Mouse (Mus musculus): ENCODE data around the gene Sh3bp2. TPM values are rescaled to one million over a fixed set of nuclear protein-coding genes. Genes with fewer than 3 reads are reported as not detected.

The Sh3bp2 gene
- 7.3 and 8.7 TPM in 2 replicates for polyA plus RNA-seq (2016; fragmentation: Nextera tagmentation; extraction: Ambion mirVana)

DNA sequence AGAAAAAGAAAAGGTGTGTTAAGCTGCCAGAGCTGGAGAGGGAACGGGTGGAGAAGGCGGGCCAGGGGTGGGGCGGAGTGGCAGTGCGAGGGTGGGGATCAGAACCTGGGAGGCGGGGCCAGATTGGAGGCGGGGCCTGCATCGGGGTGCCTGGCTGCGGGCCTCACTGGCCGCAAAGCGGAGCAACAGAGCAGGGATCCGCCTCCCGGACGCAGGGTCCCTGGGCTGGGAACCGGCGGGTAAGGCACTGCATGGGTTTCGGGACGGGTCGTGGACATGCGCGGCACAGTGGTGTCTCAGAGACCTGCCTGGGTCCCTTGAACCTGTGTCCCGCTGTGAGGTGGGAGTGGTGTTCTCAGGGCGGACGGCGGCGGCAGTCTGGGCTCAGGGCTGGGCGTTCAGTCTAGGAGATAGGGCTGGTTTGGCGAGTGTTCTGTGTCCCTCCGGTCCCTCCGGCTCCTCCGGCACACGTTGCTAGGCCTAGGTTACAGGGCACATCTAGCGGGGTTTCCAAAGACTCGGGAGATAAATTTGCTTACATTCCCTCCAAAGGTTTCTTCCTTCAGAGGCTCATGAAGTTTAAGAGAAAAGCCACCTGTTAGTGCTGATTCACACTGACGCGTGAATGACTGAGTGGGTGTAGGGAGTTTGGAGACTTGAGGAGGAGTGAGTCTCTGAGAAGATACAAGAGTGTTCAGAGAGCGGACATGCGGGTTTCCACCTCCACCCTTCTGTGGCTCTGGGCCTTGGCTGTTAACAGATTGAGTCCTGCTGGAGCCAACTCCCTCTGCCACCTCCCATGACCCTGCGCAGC lies at the start of gene Sh3bp2:
TSS of gene Sh3bp2 (plus strand) at position 176 of the 814 bp plus-strand sequence.
- DNase-seq (ENCODE audit: low spot score): peak; percentile 93
- WGBS: 2% methylated on average over 38 of the region's 38 CpGs
- Histone ChIP-seq H3K4me1 (peaks cover 12% of the 10 kb centered on the region), H3K4me3 (peak within 1 kb of the TSS; percentile 61), H3K36me3 (replicated peaks) (no peaks in the 10 kb centered on the region), H3K9me3 (no peaks in the 10 kb centered on the region), H3K27me3 (replicated peaks; ENCODE audit: low read depth, poor library complexity, severe bottlenecking) (peaks cover 28% of the 10 kb centered on the region), H3K27ac (replicated peaks) (peak within 1 kb of the TSS; percentile 27)

GRCm38 (mm10) chr5:34480926-34481325 lies 44.7 kb upstream of the Sh3bp2 start:
- Histone ChIP-seq H3K4me1 (no peaks in the 10 kb centered on the region), H3K4me3 (no peak overlapping the region), H3K27me3 (replicated peaks; ENCODE audit: low read depth, poor library complexity, severe bottlenecking) (no peaks in the 10 kb centered on the region), H3K27ac (replicated peaks) (no peak overlapping the region), H3K36me3 (replicated peaks) (peaks cover 98% of the 10 kb centered on the region), H3K9me3 (no peaks in the 10 kb centered on the region)
- WGBS: 82% methylated on average over 3 of the region's 3 CpGs
- no peak for DNase-seq (ENCODE audit: low spot score)

DNA sequence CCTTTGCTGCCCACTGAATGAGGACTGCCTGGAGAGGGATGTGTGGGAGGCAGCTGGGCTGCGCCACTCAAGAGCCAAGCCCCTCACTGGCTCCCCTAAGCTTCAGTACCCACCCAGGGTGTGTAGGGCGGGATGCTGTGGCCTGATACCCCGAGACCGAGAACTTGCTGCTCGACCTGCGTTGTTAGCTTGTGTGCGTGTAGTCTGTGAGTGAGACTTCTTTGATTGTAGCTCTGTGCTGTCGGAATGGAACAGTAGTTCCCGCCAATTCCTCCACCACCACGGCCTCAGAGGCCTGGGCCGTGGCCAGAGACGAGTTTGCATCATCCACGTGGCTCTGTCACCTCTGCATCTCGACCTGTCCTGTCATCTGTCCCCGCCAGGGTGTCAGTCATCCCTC lies 39.9 kb upstream of the Sh3bp2 start:
- Histone ChIP-seq H3K9me3 (no peaks in the 10 kb centered on the region), H3K27me3 (replicated peaks; ENCODE audit: low read depth, poor library complexity, severe bottlenecking) (no peaks in the 10 kb centered on the region), H3K36me3 (replicated peaks) (peaks cover 70% of the 10 kb centered on the region), H3K4me1 (no peaks in the 10 kb centered on the region), H3K27ac (replicated peaks) (no peak overlapping the region), H3K4me3 (no peak overlapping the region)
- 94% methylated on average over 15 of the region's 15 CpGs for WGBS
- no peak for DNase-seq (ENCODE audit: low spot score)

GRCm38 (mm10) chr5:34487320-34488090 lies 38.1 kb upstream of the Sh3bp2 start:
- H3K36me3 ChIP-seq (replicated peaks): peaks cover 53% of the 10 kb centered on the region
- no peak overlapping the region for H3K27ac ChIP-seq (replicated peaks)
- H3K4me3 ChIP-seq: no peak overlapping the region
- DNase-seq (ENCODE audit: low spot score): no peak
- no peaks in the 10 kb centered on the region for H3K4me1 ChIP-seq
- 81% methylated on average over 6 of the region's 6 CpGs for whole genome bisulfite sequencing
- no peaks in the 10 kb centered on the region for H3K9me3 ChIP-seq
- no peaks in the 10 kb centered on the region for H3K27me3 ChIP-seq (replicated peaks; ENCODE audit: low read depth, poor library complexity, severe bottlenecking)

DNA sequence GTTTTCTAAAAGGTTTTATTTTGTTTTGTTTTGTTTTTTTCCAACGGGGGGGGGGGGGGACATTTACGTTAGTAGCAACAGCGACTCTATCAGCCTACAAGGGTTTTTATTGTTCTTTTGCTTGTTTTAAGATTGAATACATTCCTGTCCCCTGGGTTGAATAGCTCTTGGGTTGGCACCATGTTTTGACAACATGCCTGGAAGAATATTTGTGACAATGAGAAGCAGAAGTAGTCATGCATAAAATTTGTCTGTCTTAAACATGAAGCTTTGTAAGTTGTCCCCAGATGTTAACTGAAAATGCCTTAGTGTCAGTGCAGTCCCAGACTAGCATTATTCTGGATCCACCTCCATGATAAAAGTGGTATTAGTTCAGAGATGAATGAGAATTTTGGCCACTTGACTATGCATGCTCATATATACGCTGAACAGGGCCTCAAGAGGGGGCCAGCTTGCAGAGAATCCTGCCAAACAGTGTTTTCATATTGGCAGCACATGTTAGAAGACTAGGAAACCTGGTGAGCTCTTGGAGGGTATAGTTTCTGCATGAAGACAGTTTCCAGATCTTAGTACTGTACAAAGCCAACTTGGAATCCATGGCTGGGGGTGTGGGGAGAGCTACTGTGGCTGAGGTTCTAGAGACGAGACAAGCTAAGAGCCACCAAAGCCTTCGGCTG lies 36.8 kb upstream of the Sh3bp2 start:
- no peak overlapping the region for H3K4me3 ChIP-seq
- H3K27ac ChIP-seq (replicated peaks): no peak overlapping the region
- no peak for DNase-seq (ENCODE audit: low spot score)
- H3K9me3 ChIP-seq: no peaks in the 10 kb centered on the region
- no peaks in the 10 kb centered on the region for H3K4me1 ChIP-seq
- peaks cover 40% of the 10 kb centered on the region for H3K36me3 ChIP-seq (replicated peaks)
- no peaks in the 10 kb centered on the region for H3K27me3 ChIP-seq (replicated peaks; ENCODE audit: low read depth, poor library complexity, severe bottlenecking)
- WGBS: 89% methylated on average over 6 of the region's 6 CpGs

DNA sequence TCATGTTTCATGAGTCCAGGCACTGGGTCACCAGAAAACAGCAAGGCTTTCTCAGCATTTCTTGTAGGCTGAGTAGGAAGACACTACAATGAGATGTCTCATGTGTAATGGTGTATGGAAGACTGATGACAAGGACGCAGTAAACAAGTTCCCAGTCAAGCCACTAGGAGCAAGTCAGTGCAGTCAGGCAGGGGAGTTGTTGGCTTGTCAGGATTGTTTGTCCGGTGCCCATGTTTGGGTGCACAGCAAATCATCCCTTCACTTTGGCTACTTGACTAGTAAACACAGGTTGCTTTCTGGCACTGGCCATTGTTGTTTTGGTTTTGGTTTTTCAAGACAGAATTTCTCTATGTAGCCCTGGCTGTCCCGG lies 36.2 kb upstream of the Sh3bp2 start:
- Histone ChIP-seq H3K4me1 (no peaks in the 10 kb centered on the region), H3K4me3 (no peak overlapping the region), H3K9me3 (no peaks in the 10 kb centered on the region), H3K36me3 (replicated peaks) (peaks cover 35% of the 10 kb centered on the region), H3K27ac (replicated peaks) (no peak overlapping the region), H3K27me3 (replicated peaks; ENCODE audit: low read depth, poor library complexity, severe bottlenecking) (no peaks in the 10 kb centered on the region)
- DNase-seq (ENCODE audit: low spot score): no peak
- WGBS: 89% methylated on average over 3 of the region's 3 CpGs

DNA sequence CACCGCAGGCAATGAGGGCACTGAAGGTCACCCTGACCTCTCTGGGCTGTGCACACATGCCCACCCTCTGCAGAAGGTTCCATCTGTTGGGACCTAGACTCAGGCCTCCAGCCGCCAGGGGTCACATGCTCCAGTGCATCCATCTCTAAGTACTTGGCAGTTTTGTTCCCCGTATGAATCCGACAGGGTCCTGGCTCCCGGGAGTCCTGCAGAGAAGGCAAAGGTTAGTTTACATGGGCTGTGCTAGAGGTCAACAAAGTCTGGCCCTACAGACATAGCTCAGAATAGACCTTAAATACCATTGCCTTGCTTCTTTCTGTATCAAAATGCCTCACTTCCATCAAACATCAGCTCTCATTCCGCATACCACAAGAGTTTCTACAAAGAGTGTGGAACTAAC lies 28.9 kb upstream of the Sh3bp2 start:
- no peaks in the 10 kb centered on the region for H3K9me3 ChIP-seq
- peaks cover 4% of the 10 kb centered on the region; the same call in 1 of the 2 replicates for H3K4me1 ChIP-seq
- no peaks in the 10 kb centered on the region for H3K36me3 ChIP-seq (replicated peaks)
- no peak for DNase-seq (ENCODE audit: low spot score)
- no peaks in the 10 kb centered on the region for H3K27me3 ChIP-seq (replicated peaks; ENCODE audit: low read depth, poor library complexity, severe bottlenecking)
- 86% methylated on average over 6 of the region's 6 CpGs for WGBS
- H3K27ac ChIP-seq (replicated peaks): no peak overlapping the region
- H3K4me3 ChIP-seq: no peak overlapping the region

GRCm38 (mm10) chr5:34500886-34501285 lies 24.8 kb upstream of the Sh3bp2 start:
- no peaks in the 10 kb centered on the region for H3K27me3 ChIP-seq (replicated peaks; ENCODE audit: low read depth, poor library complexity, severe bottlenecking)
- DNase-seq (ENCODE audit: low spot score): no peak
- no peaks in the 10 kb centered on the region for H3K36me3 ChIP-seq (replicated peaks)
- H3K4me3 ChIP-seq: no peak overlapping the region
- 86% methylated on average over 5 of the region's 5 CpGs for WGBS
- H3K9me3 ChIP-seq: no peaks in the 10 kb centered on the region
- peaks cover 4% of the 10 kb centered on the region; the same call in 1 of the 2 replicates for H3K4me1 ChIP-seq
- no peak overlapping the region for H3K27ac ChIP-seq (replicated peaks)

GRCm38 (mm10) chr5:34501588-34501987 lies 24.1 kb upstream of the Sh3bp2 start:
- H3K4me3 ChIP-seq: no peak overlapping the region
- H3K27ac ChIP-seq (replicated peaks): no peak overlapping the region
- DNase-seq (ENCODE audit: low spot score): no peak
- no peaks in the 10 kb centered on the region for H3K36me3 ChIP-seq (replicated peaks)
- H3K27me3 ChIP-seq (replicated peaks; ENCODE audit: low read depth, poor library complexity, severe bottlenecking): no peaks in the 10 kb centered on the region
- no peaks in the 10 kb centered on the region for H3K9me3 ChIP-seq
- H3K4me1 ChIP-seq: peaks cover 2% of the 10 kb centered on the region; the same call in 1 of the 2 replicates
- WGBS: 85% methylated on average over 3 of the region's 3 CpGs

DNA sequence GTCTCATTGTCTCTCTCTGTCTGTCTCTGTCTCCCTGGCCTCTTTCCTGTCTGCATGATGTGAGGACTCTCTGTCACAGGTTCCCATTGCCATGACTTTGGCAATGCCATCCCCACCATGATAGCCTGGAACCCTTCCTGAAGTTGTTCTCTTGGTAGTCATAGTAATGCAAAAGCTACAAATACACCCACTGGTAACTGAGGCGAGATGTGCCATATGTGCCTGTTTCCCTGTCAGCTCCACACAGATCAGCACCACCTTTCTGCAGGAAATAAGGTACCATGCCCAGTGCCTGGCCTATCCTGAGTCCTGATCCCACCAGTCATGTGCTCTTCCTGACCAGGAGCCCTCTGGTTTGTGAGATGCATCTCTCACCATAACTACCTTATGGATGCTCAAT lies 23.2 kb upstream of the Sh3bp2 start:
- no peaks in the 10 kb centered on the region for H3K27me3 ChIP-seq (replicated peaks; ENCODE audit: low read depth, poor library complexity, severe bottlenecking)
- no peak overlapping the region for H3K4me3 ChIP-seq
- no peak overlapping the region for H3K27ac ChIP-seq (replicated peaks)
- WGBS: 80% methylated on average over 1 of the region's 1 CpGs
- H3K4me1 ChIP-seq: no peaks in the 10 kb centered on the region
- no peaks in the 10 kb centered on the region for H3K9me3 ChIP-seq
- DNase-seq (ENCODE audit: low spot score): no peak
- no peaks in the 10 kb centered on the region for H3K36me3 ChIP-seq (replicated peaks)

- Histone ChIP-seq H3K4me3 (no peak overlapping the region), H3K9me3 (no peaks in the 10 kb centered on the region), H3K36me3 (replicated peaks) (no peaks in the 10 kb centered on the region), H3K27ac (replicated peaks) (no peak overlapping the region), H3K27me3 (replicated peaks; ENCODE audit: low read depth, poor library complexity, severe bottlenecking) (no peaks in the 10 kb centered on the region), H3K4me1 (no peaks in the 10 kb centered on the region)
- no peak for DNase-seq (ENCODE audit: low spot score)
- 79% methylated on average over 6 of the region's 6 CpGs for WGBS
Observed at GRCm38 (mm10) chr5:34502821-34503220, 22.8 kb upstream of the Sh3bp2 start.

DNA sequence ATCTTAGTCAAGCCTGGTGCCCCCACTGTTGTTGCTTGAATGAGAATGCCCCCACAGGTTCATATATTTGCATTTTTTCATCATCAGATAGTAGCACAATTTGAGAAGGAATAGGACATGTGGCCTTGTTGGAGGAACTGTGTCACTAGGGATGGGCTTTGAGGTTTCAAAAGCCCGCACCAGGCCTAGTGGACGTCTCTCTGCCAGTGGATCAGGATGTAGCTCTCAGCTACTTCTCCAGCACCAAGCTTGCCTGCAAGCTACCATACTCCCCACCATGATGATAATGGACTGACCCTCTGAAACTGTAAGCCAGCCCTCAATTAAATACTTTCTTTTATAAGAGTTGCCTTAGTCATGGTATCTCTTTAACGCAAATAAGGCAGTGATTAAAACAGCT lies 13.2 kb upstream of the Sh3bp2 start:
- Histone ChIP-seq H3K4me1 (peaks cover 17% of the 10 kb centered on the region), H3K4me3 (no peak overlapping the region), H3K27me3 (replicated peaks; ENCODE audit: low read depth, poor library complexity, severe bottlenecking) (peaks cover 40% of the 10 kb centered on the region), H3K9me3 (no peaks in the 10 kb centered on the region), H3K27ac (replicated peaks) (no peak overlapping the region), H3K36me3 (replicated peaks) (no peaks in the 10 kb centered on the region)
- WGBS: 84% methylated on average over 3 of the region's 3 CpGs
- DNase-seq (ENCODE audit: low spot score): no peak
